Mouse (Mus musculus) bone marrow macrophage, adult 2 months (primary cell): Measurements from ENCODE around the gene Kcnk13.

Source experiments
- CTCF ChIP-seq: IDR thresholded peaks from 2 replicates; pipeline ENCODE4 v1.5.1; 2012; ENCODE audit warnings: low read depth, mild to moderate bottlenecking, low read length, moderate library complexity
- POLR2A ChIP-seq: IDR thresholded peaks from 2 replicates; pipeline ENCODE4 v1.6.1; 2012; ENCODE audit warnings: mild to moderate bottlenecking, low read depth, low read length, borderline replicate concordance

DNA sequence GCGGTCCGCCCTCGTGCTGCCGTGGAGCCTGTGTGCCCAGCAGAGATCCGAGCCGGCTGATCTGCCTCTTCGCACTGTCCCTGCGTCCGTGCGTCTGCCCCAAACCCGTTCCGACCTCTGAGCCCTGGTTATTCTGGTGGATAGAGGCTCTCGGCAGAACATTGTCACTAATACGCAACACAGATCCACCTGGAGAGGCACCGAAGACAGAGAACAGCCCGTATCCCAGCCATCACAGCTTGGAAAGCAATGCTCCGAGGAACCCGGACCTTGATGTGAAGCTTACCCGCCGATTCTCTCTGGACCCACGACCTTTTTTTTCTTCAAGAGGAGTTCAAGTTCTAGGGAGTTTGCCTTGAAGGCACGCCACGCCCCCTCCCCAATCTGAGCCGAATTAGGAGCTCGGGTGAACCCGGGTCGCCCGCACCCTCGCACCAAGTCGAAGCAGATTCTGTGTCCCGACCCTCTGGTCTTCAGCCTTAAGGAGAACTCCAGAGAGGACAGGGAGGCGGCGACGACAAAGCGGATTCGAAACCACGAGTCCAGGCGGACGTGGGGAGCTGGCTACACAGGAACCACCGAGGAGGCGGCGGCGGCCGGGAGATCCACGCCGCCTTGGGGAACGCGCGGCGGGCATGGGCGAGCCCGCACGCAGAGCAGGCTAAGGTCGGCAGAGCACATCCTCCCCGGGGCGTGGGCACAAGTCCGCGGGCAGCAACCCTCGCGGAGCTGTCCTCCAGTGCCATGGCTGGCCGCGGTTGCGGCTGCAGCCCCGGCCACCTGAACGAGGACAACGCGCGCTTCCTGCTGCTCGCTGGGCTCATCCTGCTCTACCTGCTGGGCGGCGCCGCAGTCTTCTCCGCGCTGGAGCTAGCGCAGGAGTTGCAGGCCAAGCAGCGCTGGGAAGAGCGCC lies 1.2 kb downstream of the Kcnk13 start:
- TF ChIP-seq CTCF (no peak), POLR2A (no peak)
